Mouse (Mus musculus): ENCODE measurements around the gene Gphb5. TPM values are rescaled to one million over a fixed set of nuclear protein-coding genes. Genes with fewer than 3 reads are reported as not detected.
A peak's percentile ranks its signal among the peaks of the same experiment; 100 is the strongest.

Gphb5 gene
- polyA plus RNA-seq (2011; ENCODE audit: insufficient read depth, insufficient read length, low replicate concordance, missing spikeins), result not detected in 2 replicates

- H3K4me3 ChIP-seq (replicated peaks; ENCODE audit: control insufficient read depth, low read depth, low read length), result no peak within 1 kb of the TSS
- no peak within 1 kb of the TSS for H3K27ac ChIP-seq (ENCODE audit: control insufficient read depth, insufficient read depth, low read depth, low read length, poor library complexity)
- WGBS, result 78% methylated on average over 4 of the region's 4 CpGs
- TF ChIP-seq CTCF (IDR thresholded peaks at IDR 0.05; ENCODE audit: control insufficient read depth, insufficient read depth, low read length) (no peak), POLR2A (IDR thresholded peaks at IDR 0.05; ENCODE audit: borderline replicate concordance, control insufficient read depth, low read depth, low read length) (no peak)
- peaks cover 2% of the 10 kb centered on the region for H3K4me1 ChIP-seq (ENCODE audit: control insufficient read depth, insufficient read depth, low read length)
Observed at GRCm38 (mm10) chr12:75416681-75417080, at the start of gene Gphb5. Gene Gphb5 (minus strand): TSS chr12:75416781.

GRCm38 (mm10) chr12:75466206-75466605, 49.6 kb upstream of the Gphb5 start:
- no peak for TF ChIP-seq POLR2A (IDR thresholded peaks at IDR 0.05; ENCODE audit: borderline replicate concordance, control insufficient read depth, low read depth, low read length)
- TF ChIP-seq CTCF (IDR thresholded peaks at IDR 0.05; ENCODE audit: control insufficient read depth, insufficient read depth, low read length), result no peak
- 94% methylated on average over 7 of the region's 7 CpGs for WGBS
- H3K27ac ChIP-seq (ENCODE audit: control insufficient read depth, insufficient read depth, low read depth, low read length, poor library complexity), result no peak overlapping the region

GRCm38 (mm10) chr12:75464016-75464769, 47.6 kb upstream of the Gphb5 start:
- no peak overlapping the region for H3K4me3 ChIP-seq (replicated peaks; ENCODE audit: control insufficient read depth, low read depth, low read length)
- WGBS, result 86% methylated on average over 9 of the region's 9 CpGs
- H3K27ac ChIP-seq (ENCODE audit: control insufficient read depth, insufficient read depth, low read depth, low read length, poor library complexity), result no peak overlapping the region
- no peaks in the 10 kb centered on the region; the same call in 1 of the 2 replicates for H3K4me1 ChIP-seq (ENCODE audit: control insufficient read depth, insufficient read depth, low read length)
- peak; percentile 25; the same call in 1 of the 2 replicates for TF ChIP-seq CTCF (IDR thresholded peaks at IDR 0.05; ENCODE audit: control insufficient read depth, insufficient read depth, low read length)
- no peak for TF ChIP-seq POLR2A (IDR thresholded peaks at IDR 0.05; ENCODE audit: borderline replicate concordance, control insufficient read depth, low read depth, low read length)

More at GRCm38 (mm10) chr12:75466206-75466605, 49.6 kb upstream of the Gphb5 start:
- Histone ChIP-seq H3K4me3 (replicated peaks; ENCODE audit: control insufficient read depth, low read depth, low read length) (no peak overlapping the region), H3K4me1 (ENCODE audit: control insufficient read depth, insufficient read depth, low read length) (no peaks in the 10 kb centered on the region)

GRCm38 (mm10) chr12:75460561-75460960, 44.0 kb upstream of the Gphb5 start:
- Histone ChIP-seq H3K4me3 (replicated peaks; ENCODE audit: control insufficient read depth, low read depth, low read length) (no peak overlapping the region), H3K4me1 (ENCODE audit: control insufficient read depth, insufficient read depth, low read length) (no peaks in the 10 kb centered on the region; the same call in 1 of the 2 replicates), H3K27ac (ENCODE audit: control insufficient read depth, insufficient read depth, low read depth, low read length, poor library complexity) (no peak overlapping the region)
- TF ChIP-seq CTCF (IDR thresholded peaks at IDR 0.05; ENCODE audit: control insufficient read depth, insufficient read depth, low read length) (no peak), POLR2A (IDR thresholded peaks at IDR 0.05; ENCODE audit: borderline replicate concordance, control insufficient read depth, low read depth, low read length) (no peak)
- WGBS, result 75% methylated on average over 5 of the region's 5 CpGs

- Histone ChIP-seq H3K27ac (ENCODE audit: control insufficient read depth, insufficient read depth, low read depth, low read length, poor library complexity) (no peak overlapping the region), H3K4me3 (replicated peaks; ENCODE audit: control insufficient read depth, low read depth, low read length) (no peak overlapping the region), H3K4me1 (ENCODE audit: control insufficient read depth, insufficient read depth, low read length) (no peaks in the 10 kb centered on the region; the same call in 1 of the 2 replicates)
- 91% methylated on average over 5 of the region's 5 CpGs for WGBS
- no peak for TF ChIP-seq POLR2A (IDR thresholded peaks at IDR 0.05; ENCODE audit: borderline replicate concordance, control insufficient read depth, low read depth, low read length)
- no peak for TF ChIP-seq CTCF (IDR thresholded peaks at IDR 0.05; ENCODE audit: control insufficient read depth, insufficient read depth, low read length)
Observed at GRCm38 (mm10) chr12:75459656-75460055, 43.1 kb upstream of the Gphb5 start.

GRCm38 (mm10) chr12:75453441-75453840, 36.9 kb upstream of the Gphb5 start:
- Histone ChIP-seq H3K4me1 (ENCODE audit: control insufficient read depth, insufficient read depth, low read length) (peaks cover 4% of the 10 kb centered on the region), H3K27ac (ENCODE audit: control insufficient read depth, insufficient read depth, low read depth, low read length, poor library complexity) (no peak overlapping the region), H3K4me3 (replicated peaks; ENCODE audit: control insufficient read depth, low read depth, low read length) (no peak overlapping the region)
- WGBS, result 56% methylated on average over 6 of the region's 6 CpGs
- no peak for TF ChIP-seq POLR2A (IDR thresholded peaks at IDR 0.05; ENCODE audit: borderline replicate concordance, control insufficient read depth, low read depth, low read length)
- no peak for TF ChIP-seq CTCF (IDR thresholded peaks at IDR 0.05; ENCODE audit: control insufficient read depth, insufficient read depth, low read length)

GRCm38 (mm10) chr12:75453027-75453426, 36.4 kb upstream of the Gphb5 start:
- Histone ChIP-seq H3K27ac (ENCODE audit: control insufficient read depth, insufficient read depth, low read depth, low read length, poor library complexity) (no peak overlapping the region), H3K4me1 (ENCODE audit: control insufficient read depth, insufficient read depth, low read length) (peaks cover 4% of the 10 kb centered on the region), H3K4me3 (replicated peaks; ENCODE audit: control insufficient read depth, low read depth, low read length) (no peak overlapping the region)
- WGBS, result 72% methylated on average over 4 of the region's 4 CpGs
- TF ChIP-seq CTCF (IDR thresholded peaks at IDR 0.05; ENCODE audit: control insufficient read depth, insufficient read depth, low read length), result no peak
- no peak for TF ChIP-seq POLR2A (IDR thresholded peaks at IDR 0.05; ENCODE audit: borderline replicate concordance, control insufficient read depth, low read depth, low read length)

- Histone ChIP-seq H3K4me3 (replicated peaks; ENCODE audit: control insufficient read depth, low read depth, low read length) (no peak overlapping the region), H3K27ac (ENCODE audit: control insufficient read depth, insufficient read depth, low read depth, low read length, poor library complexity) (no peak overlapping the region), H3K4me1 (ENCODE audit: control insufficient read depth, insufficient read depth, low read length) (peaks cover 4% of the 10 kb centered on the region)
- 95% methylated on average over 8 of the region's 8 CpGs for WGBS
- TF ChIP-seq POLR2A (IDR thresholded peaks at IDR 0.05; ENCODE audit: borderline replicate concordance, control insufficient read depth, low read depth, low read length), result no peak
- TF ChIP-seq CTCF (IDR thresholded peaks at IDR 0.05; ENCODE audit: control insufficient read depth, insufficient read depth, low read length), result no peak
Observed at GRCm38 (mm10) chr12:75450592-75450991, 34.0 kb upstream of the Gphb5 start.

Measured in bone marrow, adult 2 months (tissue).